Mouse (Mus musculus): ENCODE results near the gene Chml.

Gene Chml

DNA sequence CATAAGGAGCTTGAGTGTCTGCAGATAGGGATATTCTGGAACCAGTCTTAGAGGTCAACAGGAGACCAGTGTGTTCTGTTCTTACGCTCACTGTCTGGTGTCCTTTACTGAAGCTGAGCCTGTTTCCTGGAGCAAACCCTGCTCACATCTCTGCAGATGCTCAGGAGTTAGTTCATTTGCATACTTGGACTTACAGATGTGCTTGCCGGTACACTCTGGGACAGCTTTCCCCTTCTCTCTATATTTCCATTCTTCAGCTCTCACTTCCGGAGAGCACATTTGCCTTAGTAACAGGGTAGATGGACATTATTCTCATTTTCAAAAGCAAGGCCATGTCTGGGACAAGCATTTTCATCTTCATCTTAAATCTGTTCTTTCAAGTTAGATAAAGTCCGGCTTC is 44.1 kb downstream of the Chml start:
- no peak for DNase-seq (ENCODE audit: low spot score)

DNA sequence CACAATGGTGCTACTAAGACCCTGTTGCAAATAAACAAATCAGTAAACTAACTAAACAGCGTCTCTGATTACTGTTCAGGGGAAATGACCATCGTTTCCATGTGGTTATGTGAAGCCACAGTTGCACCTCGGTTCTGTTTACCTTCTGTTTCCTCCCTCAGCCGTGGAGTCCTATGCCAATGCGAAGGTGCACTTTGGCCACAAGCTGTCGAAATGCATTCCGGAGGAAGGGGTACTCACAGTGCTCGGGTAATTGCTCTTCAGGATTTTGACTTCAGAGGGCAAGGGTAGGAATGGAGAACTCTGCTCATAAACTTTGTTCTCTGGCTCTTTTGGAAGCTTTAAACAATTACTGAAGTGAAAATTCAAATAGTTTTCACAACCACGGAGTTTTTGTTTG is 45.7 kb downstream of the Chml start:
- no peak for DNase-seq (ENCODE audit: low spot score)

DNA sequence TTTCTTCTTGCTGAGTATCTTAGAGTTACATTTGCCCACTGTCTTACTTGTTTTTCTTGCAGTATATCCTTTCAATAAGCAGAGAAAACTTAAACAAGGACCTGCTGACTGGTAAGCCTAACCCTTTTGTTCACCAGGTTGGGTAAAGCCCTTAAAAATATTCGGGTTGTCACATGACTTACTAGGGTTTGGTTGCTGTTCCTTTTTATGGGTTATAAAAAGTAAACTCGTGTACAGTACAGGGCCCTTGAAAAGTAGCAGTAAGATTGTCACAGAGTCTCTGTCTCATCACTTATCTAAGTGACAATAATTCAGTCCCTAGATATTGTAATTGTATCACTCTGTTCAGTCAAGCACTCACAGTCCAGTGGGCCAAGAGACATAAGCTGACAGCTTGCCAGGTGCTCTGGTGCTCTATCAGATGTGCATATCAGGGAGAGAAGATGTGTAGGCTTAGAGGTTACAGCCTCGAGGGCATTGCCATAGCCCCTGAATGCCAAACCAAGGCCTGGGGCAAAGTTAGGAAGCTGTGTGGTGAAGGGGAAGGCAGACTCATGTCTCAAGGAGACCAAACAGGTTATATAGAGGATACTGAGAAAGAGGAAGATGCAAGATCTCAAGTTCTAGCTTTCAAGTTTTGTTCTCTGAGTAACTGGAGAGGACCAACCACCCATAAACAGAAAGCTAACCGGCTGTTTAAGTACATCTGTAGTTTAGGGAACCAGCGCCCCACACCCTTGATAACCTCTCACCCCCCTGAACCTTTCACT is 49.0 kb downstream of the Chml start:
- no peak for DNase-seq (ENCODE audit: low spot score)

DNA sequence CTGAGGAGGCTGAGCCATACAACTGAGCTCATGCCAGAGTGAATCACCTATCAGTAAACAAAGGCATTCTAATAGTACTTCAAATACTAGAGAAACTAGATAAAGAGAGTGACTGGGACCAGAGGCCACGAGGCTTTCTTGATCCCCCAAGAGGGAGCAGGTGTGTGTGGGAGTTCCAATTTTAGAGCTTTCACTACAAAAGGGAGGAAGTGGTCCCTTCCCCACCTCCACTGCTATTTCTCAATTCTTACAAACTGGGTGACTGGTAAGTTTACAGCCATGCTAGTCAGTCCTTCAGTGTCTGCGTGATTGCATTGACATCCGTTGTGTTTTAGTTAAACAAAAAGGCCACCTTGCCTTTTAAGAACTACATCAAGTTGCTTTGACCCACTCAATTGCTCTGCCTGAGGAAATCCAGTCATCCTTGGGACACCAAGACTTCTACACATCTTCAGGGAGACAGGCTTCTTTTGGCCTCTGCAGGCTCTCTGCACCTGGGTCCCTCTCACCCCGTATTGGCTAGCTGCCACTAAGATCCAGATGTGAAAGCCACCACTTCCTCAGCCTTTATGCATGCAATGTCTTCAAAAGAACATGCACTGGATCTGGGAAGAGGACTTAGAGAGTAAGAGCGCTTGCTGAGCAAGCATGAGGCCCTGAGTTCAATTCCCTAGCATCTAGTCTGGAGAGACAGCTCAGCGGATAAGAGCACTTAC is 52.1 kb downstream of the Chml start:
- no peak for DNase-seq (ENCODE audit: low spot score)

DNA sequence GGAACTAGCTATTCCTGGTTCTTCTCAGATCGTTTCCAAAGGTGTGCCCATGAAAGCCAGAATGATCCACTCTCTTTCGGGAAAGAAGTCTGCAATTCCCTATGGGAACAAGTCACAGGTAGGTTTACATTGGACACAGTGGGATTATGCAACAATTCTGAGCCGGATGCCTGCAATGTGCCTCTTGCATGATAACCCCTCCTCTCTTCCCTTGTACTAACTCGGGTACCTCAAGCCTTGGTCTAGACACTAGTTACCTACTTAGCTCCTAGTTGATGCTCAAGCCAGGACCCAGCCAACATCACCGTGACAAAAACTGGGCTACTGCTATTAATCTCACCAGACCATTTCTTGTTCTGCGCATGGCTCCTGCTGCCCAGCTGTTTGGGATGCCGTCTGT is 53.6 kb downstream of the Chml start:
- no peak for DNase-seq (ENCODE audit: low spot score)

DNA sequence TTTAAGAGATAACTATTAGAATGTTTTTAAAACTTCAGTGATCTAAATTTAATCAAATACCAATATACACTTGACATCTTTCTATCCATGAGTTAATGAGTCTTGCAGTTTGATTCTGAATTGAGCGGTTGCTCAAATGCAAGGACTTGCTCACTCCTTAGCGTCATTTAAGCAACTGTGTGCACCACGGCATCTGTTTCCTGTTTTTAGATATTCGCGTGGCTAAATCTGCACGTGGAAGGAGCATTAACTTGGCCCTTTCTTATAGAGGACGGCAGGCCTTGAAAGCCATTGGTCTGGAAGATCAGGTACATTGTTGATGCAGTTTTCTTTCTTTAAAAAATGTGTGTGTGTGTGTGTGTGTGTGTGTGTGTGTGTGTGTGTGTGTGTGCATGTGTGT is 55.0 kb downstream of the Chml start:
- DNase-seq (ENCODE audit: low spot score), result no peak

DNA sequence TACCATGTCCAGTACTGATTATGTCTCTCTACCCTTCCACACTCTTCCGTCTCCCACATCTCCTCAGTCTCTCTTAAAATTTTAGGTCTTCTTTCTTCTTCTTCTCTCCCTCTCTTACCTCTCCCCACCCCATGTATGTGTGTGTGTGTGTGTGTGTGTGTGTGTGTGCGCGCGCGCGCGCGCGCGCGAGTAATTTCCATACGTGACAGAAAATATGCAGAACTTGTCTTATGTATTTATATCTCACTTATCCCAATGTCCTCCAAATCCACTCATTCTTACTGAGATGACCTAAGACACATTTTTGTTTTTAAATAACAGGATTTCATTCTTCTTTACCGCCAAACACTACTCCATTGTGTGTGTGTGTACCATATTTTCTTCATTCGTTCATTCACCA is 60.2 kb downstream of the Chml start:
- DNase-seq (ENCODE audit: low spot score), result no peak
